Mouse (Mus musculus): Measurements from ENCODE around the gene Ranbp17. TPM values are rescaled to one million over a fixed set of nuclear protein-coding genes. Genes with fewer than 3 reads are reported as not detected.

Ranbp17 gene
- total RNA-seq, 2 experiments from 2014 or later, result 0.18 to 0.38 TPM

- DNase-seq (ENCODE audit: low spot score), result no peak
Measured at GRCm38 (mm10) chr11:33197133-33197514, 316.4 kb downstream of the Ranbp17 start.

GRCm38 (mm10) chr11:33196447-33197132 lies 317.0 kb downstream of the Ranbp17 start:
- no peak for DNase-seq (ENCODE audit: low spot score)

- DNase-seq (ENCODE audit: low spot score), result no peak
Measured at GRCm38 (mm10) chr11:33195531-33196446, 317.8 kb downstream of the Ranbp17 start.

GRCm38 (mm10) chr11:33195061-33195460 lies 318.5 kb downstream of the Ranbp17 start:
- no peak for DNase-seq (ENCODE audit: low spot score)

GRCm38 (mm10) chr11:33193695-33194094 lies 319.9 kb downstream of the Ranbp17 start:
- no peak for DNase-seq (ENCODE audit: low spot score)

GRCm38 (mm10) chr11:33181804-33182203 lies 331.7 kb downstream of the Ranbp17 start:
- DNase-seq (ENCODE audit: low spot score), result no peak

GRCm38 (mm10) chr11:33180701-33181116 lies 332.8 kb downstream of the Ranbp17 start:
- DNase-seq (ENCODE audit: low spot score), result no peak

- no peak for DNase-seq (ENCODE audit: low spot score)
Measured at GRCm38 (mm10) chr11:33179802-33180201, 333.7 kb downstream of the Ranbp17 start.

GRCm38 (mm10) chr11:33176525-33177245 lies 336.9 kb downstream of the Ranbp17 start:
- DNase-seq (ENCODE audit: low spot score), result no peak

- no peak for DNase-seq (ENCODE audit: low spot score)
Measured at GRCm38 (mm10) chr11:33175768-33176167, 337.8 kb downstream of the Ranbp17 start.

- peak; percentile 57 for DNase-seq (ENCODE audit: low spot score)
Measured at GRCm38 (mm10) chr11:33170489-33170888, 343.1 kb downstream of the Ranbp17 start.

- DNase-seq (ENCODE audit: low spot score), result peak; percentile 99
Measured at GRCm38 (mm10) chr11:33162998-33163506, 350.5 kb downstream of the Ranbp17 start, which contains the start of gene Npm1. TSS of gene Npm1 (minus strand) at chr11:33163206.

GRCm38 (mm10) chr11:33162211-33162997 lies 351.1 kb downstream of the Ranbp17 start:
- peak; percentile 54 for DNase-seq (ENCODE audit: low spot score)

Other genes starting within 250 kb of the Ranbp17 start
- gene Gm12117, start 237.0 kb downstream of the Ranbp17 start, total RNA-seq (2021), result not detected
- not detected for gene Gabrp, start 65.2 kb upstream of the Ranbp17 start, total RNA-seq (2021)
- gene D130052B06Rik, start 85.6 kb upstream of the Ranbp17 start, total RNA-seq (2021), result not detected